Mouse (Mus musculus): ENCODE results near the gene Ppp1r13b. TPM values are rescaled to one million over a fixed set of nuclear protein-coding genes. Genes with fewer than 3 reads are reported as not detected.

The Ppp1r13b gene
- polyA plus RNA-seq (2021; fragmentation: Nextera tagmentation), result 13.1 and 15.3 TPM in 2 replicates
- long read RNA-seq, experiment 1, full-length matches to known transcripts, result 1 of 38 reads
- long read RNA-seq, experiment 1, partial matches to known transcripts, result 35 of 38 reads
- long read RNA-seq, experiment 1, other reads (novel, unspliced or antisense), result 2 of 38 reads
- long read RNA-seq, experiment 2, full-length matches to known transcripts, result 14 of 61 reads
- long read RNA-seq, experiment 2, partial matches to known transcripts, result 44 of 61 reads
- long read RNA-seq, experiment 2, other reads (novel, unspliced or antisense), result 3 of 61 reads

GRCm38 (mm10) chr12:111907970-111908681, at the start of gene Ppp1r13b:
Gene Ppp1r13b, minus strand, starts transcription at chr12:111908110.

GRCm38 (mm10) chr12:111813766-111814617, 93.9 kb downstream of the Ppp1r13b start, which contains the start of the genes Xrcc3 and Zfyve21:
Gene Xrcc3, minus strand, starts transcription at chr12:111813873.
Gene Zfyve21, plus strand, starts transcription at chr12:111814170.

Other genes with a start within 250 kb of the Ppp1r13b start
- 4,595 and 5,324 TPM in 2 replicates for gene Ckb, start 235.8 kb downstream of the Ppp1r13b start, polyA plus RNA-seq (2021; fragmentation: Nextera tagmentation)
- gene Trmt61a, start 230.0 kb downstream of the Ppp1r13b start, polyA plus RNA-seq (2021; fragmentation: Nextera tagmentation), result 7.3 and 8.3 TPM in 2 replicates
- gene Bag5, start 194.9 kb downstream of the Ppp1r13b start, polyA plus RNA-seq (2021; fragmentation: Nextera tagmentation), result 49.9 and 52.1 TPM in 2 replicates
- gene Apopt1, start 194.8 kb downstream of the Ppp1r13b start, polyA plus RNA-seq (2021; fragmentation: Nextera tagmentation), result 74.6 and 75.3 TPM in 2 replicates
- 361 and 381 TPM in 2 replicates for gene Klc1, start 149.3 kb downstream of the Ppp1r13b start, polyA plus RNA-seq (2021; fragmentation: Nextera tagmentation)
- 6.7 and 9.3 TPM in 2 replicates for gene Xrcc3, start 94.2 kb downstream of the Ppp1r13b start, polyA plus RNA-seq (2021; fragmentation: Nextera tagmentation)
- gene Zfyve21, start 93.9 kb downstream of the Ppp1r13b start, polyA plus RNA-seq (2021; fragmentation: Nextera tagmentation), result 62.4 and 65.6 TPM in 2 replicates
- 1,110 and 1,279 TPM in 2 replicates for gene Atp5mpl, start 58.9 kb upstream of the Ppp1r13b start, polyA plus RNA-seq (2021; fragmentation: Nextera tagmentation)
- 0.05 and 0.11 TPM in 2 replicates for gene Tdrd9, start 63.4 kb upstream of the Ppp1r13b start, polyA plus RNA-seq (2021; fragmentation: Nextera tagmentation)
- gene Rd3l, start 73.2 kb upstream of the Ppp1r13b start, polyA plus RNA-seq (2021; fragmentation: Nextera tagmentation), result 0.54 and 1.1 TPM in 2 replicates
- gene Aspg, start 198.6 kb upstream of the Ppp1r13b start, polyA plus RNA-seq (2021; fragmentation: Nextera tagmentation), result 1.0 and 1.6 TPM in 2 replicates
- gene Kif26a, start 238.1 kb upstream of the Ppp1r13b start, polyA plus RNA-seq (2021; fragmentation: Nextera tagmentation), result 0.25 and 0.43 TPM in 2 replicates